Mouse (Mus musculus) small intestine, adult 2 months (tissue): Measurements from ENCODE around the gene Prkar2b. TPM values are rescaled to one million over a fixed set of nuclear protein-coding genes. Genes with fewer than 3 reads are reported as not detected.
A peak's percentile ranks its signal among the peaks of the same experiment; 100 is the strongest.
"Not testable (repeated sequence)": the region's sequence is repeated elsewhere in the genome, so short reads cannot be mapped to it uniquely, and the experiment has no call there.

Experiments used
- H3K27ac ChIP-seq: fragments of 200-500 bp; 2 replicates; pipeline ENCODE4 v1.5.1; 2012; ENCODE audit warnings: low read depth, low read length, control low read depth, inconsistent platforms; ENCODE audit not compliant: insufficient read depth
- H3K27me3 ChIP-seq: fragments of 200-500 bp; 2 replicates; pipeline ENCODE4 v1.6.1; 2012; ENCODE audit warnings: mild to moderate bottlenecking, moderate library complexity, low read length, inconsistent platforms; ENCODE audit not compliant: control insufficient read depth, insufficient read depth
- H3K36me3 ChIP-seq: fragments of 200-500 bp; 2 replicates; pipeline ENCODE4 v1.6.1; 2012; ENCODE audit warnings: mild to moderate bottlenecking, low read length, control low read depth, inconsistent platforms; ENCODE audit not compliant: control insufficient read depth, insufficient read depth
- H3K4me1 ChIP-seq: fragments of 200-500 bp; 2 replicates; pipeline ENCODE4 v1.6.1; 2012; ENCODE audit warnings: low read length, inconsistent platforms, mixed read lengths; ENCODE audit not compliant: control insufficient read depth, insufficient read depth, insufficient read length
- H3K4me3 ChIP-seq: fragments of 200-500 bp; 2 replicates; pipeline ENCODE4 v1.5.1; 2012; ENCODE audit warnings: low read depth, mild to moderate bottlenecking, control low read depth, inconsistent platforms, low read length, moderate library complexity
- CTCF ChIP-seq: fragments of 200-500 bp; IDR thresholded peaks from 2 replicates; pipeline ENCODE4 v1.5.1; 2012; ENCODE audit warnings: low read depth, mild to moderate bottlenecking, control low read depth, inconsistent platforms, low read length, moderate library complexity, mixed read lengths; ENCODE audit not compliant: insufficient replicate concordance, insufficient read length; ENCODE audit errors: extremely low read depth
- POLR2A ChIP-seq: fragments of 200-500 bp; IDR thresholded peaks from 2 replicates; pipeline ENCODE4 v1.6.1; 2012; ENCODE audit warnings: low read depth, mild to moderate bottlenecking, control low read depth, inconsistent platforms, low read length, moderate library complexity
- WGBS: fragments of 180-500 bp; shearing (Covaris S2); methylation state at CpG from one replicate; pipeline ENCODE4 v1.1.7; 2018; 5-methylcytosine and 5-hydroxymethylcytosine counted together
- polyA plus RNA-seq: library from polyadenylated mRNA; depleted of rRNA; stranded (reverse); fragments of >200 nt; gene quantifications from 2 replicates; pipeline ENCODE4 v1.2.3, GENCODE M21; 2012

Gene Prkar2b
- polyA plus RNA-seq, 1 experiment = 1.4 TPM

DNA sequence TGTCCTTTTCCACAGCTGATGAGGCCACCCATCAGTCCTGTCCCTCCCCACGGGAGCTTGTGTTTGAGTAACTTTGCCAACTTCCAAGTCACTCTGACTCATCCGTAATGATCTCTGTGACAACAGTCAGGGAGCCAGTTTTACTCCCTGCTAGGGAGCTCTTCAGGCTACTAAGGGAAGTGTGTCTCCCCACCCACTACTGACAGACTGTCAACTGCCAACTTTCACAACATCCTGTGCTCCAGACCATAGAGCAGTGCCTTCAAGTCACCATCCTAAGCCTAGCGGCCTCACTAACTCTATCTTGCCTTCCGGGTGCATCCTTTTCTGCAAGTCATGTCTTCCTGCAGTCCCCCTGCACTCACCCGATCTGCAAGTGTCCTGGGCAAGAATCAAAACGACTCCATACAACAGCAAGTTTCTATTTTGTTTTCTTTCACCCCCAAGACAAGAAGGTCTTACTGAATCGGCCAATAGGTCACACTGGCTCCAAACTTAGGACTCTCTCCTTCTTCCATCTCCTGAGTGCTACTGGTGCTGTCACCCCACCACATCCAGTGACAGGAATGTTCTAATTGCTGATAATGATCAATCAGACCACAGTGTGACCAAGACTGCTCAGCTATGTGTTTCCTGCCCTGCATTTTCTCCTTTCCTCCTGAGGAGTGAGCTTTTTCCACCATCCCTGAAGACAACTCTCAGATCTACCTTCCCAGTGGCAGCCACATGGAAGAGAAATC lies 43.3 kb downstream of the Prkar2b start:
- H3K27me3 ChIP-seq = no peaks in the 10 kb centered on the region
- H3K4me3 ChIP-seq = no peak overlapping the region
- WGBS = 13% methylated on average over 7 of the region's 7 CpGs
- no peaks in the 10 kb centered on the region for H3K36me3 ChIP-seq
- TF ChIP-seq POLR2A (no peak), CTCF (no peak)
- H3K4me1 ChIP-seq = peaks cover 10% of the 10 kb centered on the region; the same call in 1 of the 2 replicates
- peak overlapping the region; percentile 73 for H3K27ac ChIP-seq

DNA sequence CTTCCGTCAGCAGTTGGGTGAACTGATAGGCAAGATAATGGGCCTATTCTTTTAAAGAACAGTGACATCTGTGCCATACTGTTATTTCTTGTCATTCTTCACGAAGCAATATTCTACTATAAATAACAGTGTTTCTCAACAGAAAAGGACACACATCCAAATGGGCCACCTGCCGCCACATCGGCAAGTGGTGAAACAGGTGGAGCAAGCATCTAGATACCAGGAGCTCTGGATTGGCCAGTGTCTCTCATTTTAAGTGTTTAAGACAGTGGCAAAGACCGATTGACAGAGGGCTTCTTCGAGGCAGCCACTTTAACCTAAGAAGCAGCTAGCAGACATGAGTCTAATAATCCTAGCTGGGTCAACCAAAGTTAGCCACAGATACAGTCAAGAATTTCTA lies 44.6 kb downstream of the Prkar2b start:
- WGBS = 71% methylated on average over 6 of the region's 6 CpGs

DNA sequence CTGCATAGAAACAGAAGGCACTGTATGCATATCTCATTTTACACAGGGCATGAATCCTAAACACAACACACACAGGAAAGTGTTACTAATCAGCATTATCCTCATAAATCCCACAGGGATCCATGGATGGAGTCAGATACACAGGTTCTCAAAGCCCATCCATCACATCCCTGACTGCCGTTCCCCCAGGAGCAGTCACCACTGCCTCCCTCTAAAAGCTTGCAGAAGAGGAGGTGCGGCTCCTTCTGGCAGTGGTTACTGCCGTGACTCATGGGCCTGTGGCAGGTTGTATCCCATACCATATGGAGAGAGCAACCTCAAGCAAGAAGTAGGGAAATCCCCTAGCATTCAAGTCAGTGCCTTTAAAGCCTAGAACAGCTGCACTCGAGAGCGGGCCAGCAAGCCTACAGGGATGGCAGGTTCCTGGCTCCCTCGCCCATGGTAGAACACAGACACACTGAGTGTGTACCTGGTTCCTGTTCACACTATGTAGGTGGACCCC lies 45.8 kb downstream of the Prkar2b start:
- Histone ChIP-seq H3K4me1 (peaks cover 10% of the 10 kb centered on the region; the same call in 1 of the 2 replicates), H3K27me3 (no peaks in the 10 kb centered on the region), H3K27ac (no peak overlapping the region), H3K36me3 (no peaks in the 10 kb centered on the region), H3K4me3 (no peak overlapping the region)
- TF ChIP-seq POLR2A (no peak), CTCF (no peak)
- WGBS = 39% methylated on average over 6 of the region's 6 CpGs

More for the DNA sequence above, 44.6 kb downstream of the Prkar2b start:
- Histone ChIP-seq H3K4me3 (no peak overlapping the region), H3K27me3 (no peaks in the 10 kb centered on the region), H3K36me3 (no peaks in the 10 kb centered on the region), H3K4me1 (peaks cover 10% of the 10 kb centered on the region; the same call in 1 of the 2 replicates), H3K27ac (no peak overlapping the region)
- no peak for TF ChIP-seq POLR2A
- TF ChIP-seq CTCF = no peak

DNA sequence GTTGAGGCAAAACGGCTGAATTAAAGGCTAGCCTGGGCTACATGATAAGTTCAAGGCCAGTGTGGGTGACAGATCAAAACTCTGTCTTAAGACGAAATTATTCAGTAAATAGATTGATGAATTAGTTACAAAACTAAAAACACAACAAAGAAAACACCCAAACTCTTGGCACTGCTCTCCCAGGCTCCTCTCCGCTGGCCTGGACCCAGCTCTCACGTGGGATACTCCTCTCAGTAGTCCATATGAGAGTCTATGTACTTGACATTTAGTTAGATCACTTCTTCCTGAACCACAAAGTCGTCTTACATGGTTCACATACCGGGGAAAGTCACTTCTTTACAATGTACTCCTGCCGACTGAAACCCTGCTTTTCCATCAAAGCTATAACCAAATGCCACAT lies 46.3 kb downstream of the Prkar2b start:
- WGBS = 71% methylated on average over 7 of the region's 7 CpGs
- no peak overlapping the region for H3K27ac ChIP-seq

DNA sequence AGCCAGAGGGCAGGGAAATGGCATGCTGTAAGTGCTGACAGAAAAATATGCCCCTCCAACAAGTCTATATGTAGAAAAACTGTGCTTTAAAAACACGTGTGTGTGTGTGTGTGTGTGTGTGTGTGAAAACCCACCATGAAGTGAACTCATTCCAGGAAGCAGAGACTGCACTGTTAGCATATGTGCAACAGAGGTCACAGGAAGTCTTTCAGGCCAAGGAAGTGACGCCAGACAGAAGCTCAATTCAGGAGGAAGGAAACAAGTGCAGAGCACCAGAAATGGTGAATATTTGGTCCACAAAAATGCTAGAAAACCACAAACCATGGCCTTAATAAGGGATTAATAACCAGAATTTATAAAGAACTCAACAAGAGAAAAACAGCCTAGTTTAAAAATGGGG lies 48.9 kb downstream of the Prkar2b start:
- H3K36me3 ChIP-seq = no peaks in the 10 kb centered on the region
- 64% methylated on average over 2 of the region's 2 CpGs for WGBS
- no peak overlapping the region for H3K27ac ChIP-seq
- no peaks in the 10 kb centered on the region for H3K27me3 ChIP-seq
- no peak overlapping the region for H3K4me3 ChIP-seq
- peaks cover 3% of the 10 kb centered on the region; the same call in 1 of the 2 replicates for H3K4me1 ChIP-seq
- TF ChIP-seq CTCF (no peak), POLR2A (no peak)

More for the DNA sequence above, 46.3 kb downstream of the Prkar2b start:
- Histone ChIP-seq H3K4me3 (no peak overlapping the region), H3K27me3 (no peaks in the 10 kb centered on the region), H3K36me3 (no peaks in the 10 kb centered on the region), H3K4me1 (peaks cover 10% of the 10 kb centered on the region; the same call in 1 of the 2 replicates)
- no peak for TF ChIP-seq CTCF

DNA sequence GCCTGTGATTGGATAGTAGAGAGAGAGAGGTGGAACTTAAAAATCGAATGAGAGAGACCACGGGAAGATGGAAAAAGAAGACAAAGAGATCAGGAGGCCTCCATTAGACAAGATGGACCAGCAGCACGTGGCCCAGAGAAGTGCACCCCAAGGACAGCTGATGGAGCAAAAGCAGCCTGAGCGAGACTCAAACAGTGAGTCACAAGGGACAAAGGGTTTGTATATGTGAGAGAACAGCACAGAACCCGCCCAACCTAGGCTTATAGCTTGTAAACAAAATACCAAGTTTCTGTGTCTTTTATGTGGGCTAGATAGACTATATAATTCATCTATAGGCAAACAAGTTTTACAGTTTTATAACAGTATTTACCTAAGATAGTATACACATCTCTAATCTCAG lies 50.0 kb downstream of the Prkar2b start:
- no peak overlapping the region for H3K4me3 ChIP-seq
- WGBS = 52% methylated on average over 5 of the region's 5 CpGs
- no peak for TF ChIP-seq POLR2A
- TF ChIP-seq CTCF = no peak
- no peaks in the 10 kb centered on the region for H3K36me3 ChIP-seq
- H3K27me3 ChIP-seq = no peaks in the 10 kb centered on the region
- no peak overlapping the region for H3K27ac ChIP-seq
- peaks cover 2% of the 10 kb centered on the region; the same call in 1 of the 2 replicates for H3K4me1 ChIP-seq

DNA sequence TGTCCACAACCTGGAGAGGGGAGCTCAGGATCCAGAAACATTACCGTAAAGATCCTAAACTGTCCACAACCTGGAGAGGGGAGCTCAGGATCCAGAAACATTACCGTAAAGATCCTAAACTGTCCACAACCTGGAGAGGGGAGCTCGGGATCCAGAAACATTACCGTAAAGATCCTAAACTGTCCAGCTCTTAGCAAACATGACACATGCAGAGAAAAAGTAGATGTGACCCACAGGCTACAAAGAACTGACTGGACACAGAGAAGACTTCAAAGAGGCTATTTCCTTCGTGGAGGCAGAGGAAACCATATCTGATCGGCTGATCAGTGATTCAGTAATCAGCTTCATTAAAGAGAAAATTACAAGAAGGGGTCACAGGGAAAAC lies 51.1 kb downstream of the Prkar2b start:
- 62% methylated on average over 6 of the region's 6 CpGs for WGBS

More for the DNA sequence above, 51.1 kb downstream of the Prkar2b start:
- not testable (repeated sequence) for H3K4me1 ChIP-seq, H3K27me3 ChIP-seq, H3K27ac ChIP-seq, H3K36me3 ChIP-seq, H3K4me3 ChIP-seq
